Mouse (Mus musculus) cortical plate, adult 2 months (tissue): ENCODE data around the gene Psmb5.

ENCODE experiments used
- CTCF ChIP-seq: fragments of 200-500 bp; IDR thresholded peaks from 2 replicates; pipeline ENCODE4 v1.5.1; 2011; ENCODE audit warnings: mild to moderate bottlenecking, control low read depth, low read length; ENCODE audit not compliant: insufficient read depth; ENCODE audit errors: extremely low read depth
- POLR2A ChIP-seq: fragments of 200-500 bp; IDR thresholded peaks from 2 replicates; pipeline ENCODE4 v1.6.1; 2011; ENCODE audit warnings: mild to moderate bottlenecking, low read length, control low read depth; ENCODE audit not compliant: insufficient read depth; ENCODE audit errors: extremely low read depth

GRCm38 (mm10) chr14:54575631-54576030 is 42.2 kb downstream of the Psmb5 start:
- TF ChIP-seq CTCF (no peak), POLR2A (no peak)
